In the genomic region with DNA sequence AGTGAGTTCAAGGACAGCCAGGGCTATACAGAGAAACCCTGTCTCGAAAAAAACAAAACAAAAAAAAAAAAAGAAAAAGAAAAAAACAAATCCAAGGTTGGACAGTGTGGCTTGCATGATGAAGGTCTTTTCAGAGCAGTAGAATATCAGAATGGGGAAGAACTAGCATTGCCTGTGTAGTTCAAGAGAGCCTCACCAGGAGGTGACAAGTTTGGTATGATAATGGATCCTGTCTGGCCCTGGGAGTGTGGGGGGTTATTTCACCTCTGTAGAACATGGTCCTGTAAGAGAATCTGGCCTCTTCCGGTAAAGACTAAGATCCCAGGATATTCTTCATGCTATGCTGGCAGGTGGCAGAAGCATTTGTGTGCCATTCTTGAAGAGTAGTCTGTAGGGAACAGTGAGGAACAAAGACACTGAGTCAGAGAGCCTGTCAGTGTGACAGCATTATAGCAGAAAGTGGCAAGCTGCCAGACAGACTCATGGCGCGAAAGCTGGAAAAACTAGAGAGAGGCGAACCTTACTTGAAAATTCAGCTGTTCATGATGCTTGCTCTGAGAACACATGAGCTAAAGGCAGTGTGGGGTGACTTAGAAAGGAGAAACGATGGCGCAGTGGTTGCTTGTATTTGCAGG, we compare ENCODE assay signal across 11 mouse cellular contexts. TPM values are rescaled to one million over a fixed set of nuclear protein-coding genes. Genes with fewer than 3 reads are reported as not detected.
A peak's percentile ranks its signal among the peaks of the same experiment; 100 is the strongest.
DNase-seq lines count a peak whose midpoint lies in the region; ATAC-seq lines count a peak whose summit lies in the region.
"Had no signal": no experiment of that assay in that cellular context is flagged by ENCODE, and none has a peak within 500 bp of the region (broad histone marks: within the 10 kb centered on the region; RNA-seq: fewer than 3 reads in every experiment).

No protein-coding gene starts in this region.

- H3K4me2 ChIP-seq in forebrain, embryonic 13.5 days, result no peak overlapping the region
- no peak overlapping the region for H3K4me2 ChIP-seq in forebrain, embryonic 11.5 days (ENCODE audit: low read depth, low read length, severe bottlenecking)
- H3K4me2 ChIP-seq in midbrain, embryonic 15.5 days, result no peak overlapping the region
- no peak overlapping the region for H3K4me2 ChIP-seq in kidney, embryonic 16.5 days (replicated peaks; ENCODE audit: low read depth, low read length)
- H3K4me2 ChIP-seq: intestine, embryonic 15.5 days; stomach, embryonic 15.5 days had no signal

- peak overlapping the region; percentile 81 for H3K27ac ChIP-seq in forebrain, embryonic 13.5 days
- no peak overlapping the region for H3K27ac ChIP-seq in forebrain, embryonic 11.5 days (ENCODE audit: low read depth, low read length)
- peak overlapping the region; percentile 58; the same call in 1 of the 2 replicates for H3K27ac ChIP-seq in midbrain, embryonic 15.5 days
- H3K27ac ChIP-seq in kidney, embryonic 16.5 days (ENCODE audit: low read length), result no peak overlapping the region
- H3K27ac ChIP-seq: intestine, embryonic 15.5 days; liver, embryonic 14.5 days; stomach, embryonic 15.5 days had no signal

- ATAC-seq in forebrain, embryonic 13.5 days, result peak; percentile 81
- no peak for ATAC-seq in forebrain, embryonic 11.5 days (replicated peaks; ENCODE audit: low FRiP score)
- ATAC-seq in midbrain, embryonic 15.5 days (replicated peaks), result no peak
- ATAC-seq in kidney, embryonic 16.5 days (ENCODE audit: low FRiP score, low TSS enrichment), result no peak
- ATAC-seq in cerebellum, adult (ENCODE audit: insufficient number of reproducible peaks, low FRiP score, low TSS enrichment), result no peak
- ATAC-seq: intestine, embryonic 15.5 days had no signal

- H3K27me3 ChIP-seq in forebrain, embryonic 13.5 days, result no peaks in the 10 kb centered on the region
- no peaks in the 10 kb centered on the region for H3K27me3 ChIP-seq in forebrain, embryonic 11.5 days (ENCODE audit: control insufficient read depth, insufficient read depth, low read length)
- no peaks in the 10 kb centered on the region for H3K27me3 ChIP-seq in midbrain, embryonic 15.5 days (replicated peaks)
- no peaks in the 10 kb centered on the region for H3K27me3 ChIP-seq in kidney, embryonic 16.5 days (ENCODE audit: insufficient read depth, low read length)
- H3K27me3 ChIP-seq: intestine, embryonic 15.5 days; stomach, embryonic 15.5 days had no signal

- 0 out of 2 replicates have a peak overlapping the region, but pooled peaks have one; percentile 18 for H3K9ac ChIP-seq in forebrain, embryonic 13.5 days
- no peak overlapping the region for H3K9ac ChIP-seq in forebrain, embryonic 11.5 days (ENCODE audit: low read length)
- no peak overlapping the region for H3K9ac ChIP-seq in midbrain, embryonic 15.5 days
- no peak overlapping the region for H3K9ac ChIP-seq in kidney, embryonic 16.5 days (replicated peaks; ENCODE audit: low read length)
- H3K9ac ChIP-seq: intestine, embryonic 15.5 days; liver, embryonic 14.5 days; stomach, embryonic 15.5 days had no signal

- peaks cover 13% of the 10 kb centered on the region for H3K4me1 ChIP-seq in forebrain, embryonic 13.5 days
- H3K4me1 ChIP-seq in forebrain, embryonic 11.5 days (replicated peaks; ENCODE audit: control insufficient read depth, insufficient read depth, low read length), result no peaks in the 10 kb centered on the region
- H3K4me1 ChIP-seq in midbrain, embryonic 15.5 days, result peaks cover 5% of the 10 kb centered on the region
- H3K4me1 ChIP-seq in kidney, embryonic 16.5 days (ENCODE audit: insufficient read depth, low read length), result no peaks in the 10 kb centered on the region
- H3K4me1 ChIP-seq: intestine, embryonic 15.5 days had no signal

- H3K36me3 ChIP-seq in forebrain, embryonic 13.5 days (ENCODE audit: poor library complexity, severe bottlenecking), result peaks cover 57% of the 10 kb centered on the region
- H3K36me3 ChIP-seq in forebrain, embryonic 11.5 days (ENCODE audit: control insufficient read depth, insufficient read depth, low read length), result peaks cover under 1% of the 10 kb centered on the region; the same call in 1 of the 2 replicates
- peaks cover 25% of the 10 kb centered on the region for H3K36me3 ChIP-seq in midbrain, embryonic 15.5 days (replicated peaks)
- peaks cover 25% of the 10 kb centered on the region for H3K36me3 ChIP-seq in kidney, embryonic 16.5 days (ENCODE audit: insufficient read depth, low read length)

- H3K9me3 ChIP-seq in forebrain, embryonic 13.5 days (replicated peaks), result no peaks in the 10 kb centered on the region
- H3K9me3 ChIP-seq in forebrain, embryonic 11.5 days (ENCODE audit: control insufficient read depth, low read length), result no peaks in the 10 kb centered on the region
- H3K9me3 ChIP-seq in midbrain, embryonic 15.5 days, result no peaks in the 10 kb centered on the region
- no peaks in the 10 kb centered on the region for H3K9me3 ChIP-seq in kidney, embryonic 16.5 days (ENCODE audit: low read length)
- H3K9me3 ChIP-seq: intestine, embryonic 15.5 days; stomach, embryonic 15.5 days had no signal

- H3K4me3 ChIP-seq in forebrain, embryonic 13.5 days, result no peak overlapping the region
- H3K4me3 ChIP-seq in forebrain, embryonic 11.5 days (ENCODE audit: low read depth, low read length), result no peak overlapping the region
- no peak overlapping the region for H3K4me3 ChIP-seq in midbrain, embryonic 15.5 days
- H3K4me3 ChIP-seq in kidney, embryonic 16.5 days (ENCODE audit: low read length), result no peak overlapping the region
- H3K4me3 ChIP-seq: intestine, embryonic 15.5 days; stomach, embryonic 15.5 days had no signal

- DNase-seq in forebrain, embryonic 11.5 days (ENCODE audit: low spot score), result no peak
- DNase-seq in brain, adult 2 months (ENCODE audit: low read depth, low spot score), result peak; percentile 86
- DNase-seq in layer of hippocampus, adult 8-10 months (ENCODE audit: low spot score in 2 of 2), result peak; percentile 70 to 78
- DNase-seq in liver, result no peak

- WGBS in forebrain, embryonic 13.5 days, result 40% methylated on average over 7 of the region's 7 CpGs
- 92% methylated on average over 7 of the region's 7 CpGs for WGBS in forebrain, embryonic 11.5 days
- WGBS in midbrain, embryonic 15.5 days, result 51% methylated on average over 7 of the region's 7 CpGs
- WGBS in kidney, embryonic 16.5 days, result 85% methylated on average over 7 of the region's 7 CpGs

RNA-seq across cellular contexts. Expression of a gene that starts 58.8 kb away (rescaled TPM):
- 4.7 and 4.8 TPM in 2 replicates for polyA plus RNA-seq in forebrain, embryonic 13.5 days (2015; fragmentation: Nextera tagmentation; extraction: Ambion mirVana)
- 9.1 and 9.8 TPM in 2 replicates for polyA plus RNA-seq in forebrain, embryonic 11.5 days (2014; fragmentation: Nextera tagmentation; extraction: Ambion mirVana)
- 10 to 100 TPM; 19.6 to 21.6 (median 20.4) TPM for total RNA-seq in layer of hippocampus, adult 8-10 months (2022)
- polyA plus RNA-seq in midbrain, embryonic 15.5 days (2015; fragmentation: Nextera tagmentation; extraction: Ambion mirVana), result 7.7 and 8.2 TPM in 2 replicates
- polyA plus RNA-seq in kidney, embryonic 16.5 days (2015; fragmentation: Nextera tagmentation; extraction: Ambion mirVana), result 17.4 and 17.8 TPM in 2 replicates

Comparison
In these comparisons a context has a peak if more than half of its experiments do, and no peak if none do; other contexts are left out.
1. H3K27ac ChIP-seq: peak in forebrain, embryonic 13.5 days (single experiment) and midbrain, embryonic 15.5 days (single experiment); none in forebrain, embryonic 11.5 days (single experiment) and kidney, embryonic 16.5 days (single experiment).
2. DNase-seq: peak in brain, adult 2 months (single experiment) and layer of hippocampus, adult 8-10 months (2 of 2); none in forebrain, embryonic 11.5 days (single experiment) and liver (single experiment).